Mouse (Mus musculus): ENCODE data around the gene Eif3k.

GRCm38 (mm10) chr7:28956270-28956669 lies 25.4 kb downstream of the Eif3k start:
- TF ChIP-seq POLR2A (IDR thresholded peaks at IDR 0.05; ENCODE audit: insufficient read depth, low read depth, low read length) = no peak
- TF ChIP-seq EP300 (IDR thresholded peaks at IDR 0.05; ENCODE audit: insufficient read depth, low read depth, low read length) = no peak

Measured in heart, adult 2 months (tissue).